Mouse (Mus musculus): Measurements from ENCODE around the gene Btla. TPM values are rescaled to one million over a fixed set of nuclear protein-coding genes. Genes with fewer than 3 reads are reported as not detected.

Btla gene
- total and polyA plus RNA-seq, 3 experiments = 0.44 to 0.86 (median 0.74) TPM

- H3K9ac ChIP-seq (ENCODE audit: low read depth, low read length) = no peak overlapping the region
- DNase-seq = no peak
- H3K4me3 ChIP-seq = no peak overlapping the region
- peaks cover 6% of the 10 kb centered on the region for H3K4me1 ChIP-seq (ENCODE audit: control insufficient read depth, insufficient read depth, low read length)
- intact Hi-C loops (cut with DNase I) = no loop called here
- TF ChIP-seq POLR2A (IDR thresholded peaks at IDR 0.05; ENCODE audit: insufficient read depth, low read depth, low read length) (no peak), EP300 (IDR thresholded peaks at IDR 0.05; ENCODE audit: insufficient read depth, low read depth, low read length) (no peak), CTCF (IDR thresholded peaks at IDR 0.05) (no peak)
- no peaks in the 10 kb centered on the region; the same call in 1 of the 2 replicates for H3K79me2 ChIP-seq (replicated peaks; ENCODE audit: control insufficient read depth, insufficient read depth, low read length)
- H3K27me3 ChIP-seq (ENCODE audit: control insufficient read depth, insufficient read depth, low read length) = no peaks in the 10 kb centered on the region
- 63% methylated on average over 6 of the region's 6 CpGs for WGBS
- peaks cover 6% of the 10 kb centered on the region for H3K36me3 ChIP-seq (ENCODE audit: control insufficient read depth, insufficient read depth, low read length)
- H3K27ac ChIP-seq = no peak overlapping the region
These were observed 27.8 kb downstream of the Btla start for GRCm38 (mm10) chr16:45251773-45252413.

GRCm38 (mm10) chr16:45255183-45255861 is 31.2 kb downstream of the Btla start:
- no peak overlapping the region for H3K27ac ChIP-seq
- intact Hi-C loops (cut with DNase I) = loop anchor here (5.0 kb wide), 2 partner anchors 58 to 92 kb away; no protein-coding TSS in a partner anchor
- H3K79me2 ChIP-seq (replicated peaks; ENCODE audit: control insufficient read depth, insufficient read depth, low read length) = no peaks in the 10 kb centered on the region
- H3K4me1 ChIP-seq (ENCODE audit: control insufficient read depth, insufficient read depth, low read length) = peaks cover 8% of the 10 kb centered on the region
- H3K9ac ChIP-seq (ENCODE audit: low read depth, low read length) = no peak overlapping the region
- peaks cover 10% of the 10 kb centered on the region for H3K36me3 ChIP-seq (ENCODE audit: control insufficient read depth, insufficient read depth, low read length)
- TF ChIP-seq CTCF (IDR thresholded peaks at IDR 0.05) (no peak), EP300 (IDR thresholded peaks at IDR 0.05; ENCODE audit: insufficient read depth, low read depth, low read length) (no peak), POLR2A (IDR thresholded peaks at IDR 0.05; ENCODE audit: insufficient read depth, low read depth, low read length) (no peak)
- H3K27me3 ChIP-seq (ENCODE audit: control insufficient read depth, insufficient read depth, low read length) = no peaks in the 10 kb centered on the region
- 82% methylated on average over 7 of the region's 7 CpGs for WGBS
- no peak for DNase-seq
- no peak overlapping the region for H3K4me3 ChIP-seq

GRCm38 (mm10) chr16:45256895-45257294 is 32.8 kb downstream of the Btla start:
- TF ChIP-seq CTCF (IDR thresholded peaks at IDR 0.05) = no peak
- no peak for TF ChIP-seq EP300 (IDR thresholded peaks at IDR 0.05; ENCODE audit: insufficient read depth, low read depth, low read length)
- 0 out of 2 replicates have a peak, but pooled peaks have one; percentile 14 for TF ChIP-seq POLR2A (IDR thresholded peaks at IDR 0.05; ENCODE audit: insufficient read depth, low read depth, low read length)
- peaks cover 7% of the 10 kb centered on the region for H3K4me1 ChIP-seq (ENCODE audit: control insufficient read depth, insufficient read depth, low read length)
- H3K79me2 ChIP-seq (replicated peaks; ENCODE audit: control insufficient read depth, insufficient read depth, low read length) = no peaks in the 10 kb centered on the region
- H3K36me3 ChIP-seq (ENCODE audit: control insufficient read depth, insufficient read depth, low read length) = peaks cover 9% of the 10 kb centered on the region
- no peak for DNase-seq
- H3K9ac ChIP-seq (ENCODE audit: low read depth, low read length) = no peak overlapping the region
- intact Hi-C loops (cut with DNase I) = loop anchor here (2.0 to 5.0 kb wide), 3 partner anchors 60 to 90 kb away; no protein-coding TSS in a partner anchor
- H3K27ac ChIP-seq = peak overlapping the region; percentile 83
- WGBS = 39% methylated on average over 2 of the region's 2 CpGs
- no peaks in the 10 kb centered on the region for H3K27me3 ChIP-seq (ENCODE audit: control insufficient read depth, insufficient read depth, low read length)
- no peak overlapping the region for H3K4me3 ChIP-seq

GRCm38 (mm10) chr16:45257567-45257966 is 33.5 kb downstream of the Btla start:
- H3K27ac ChIP-seq = peak overlapping the region; percentile 83
- H3K36me3 ChIP-seq (ENCODE audit: control insufficient read depth, insufficient read depth, low read length) = peaks cover 9% of the 10 kb centered on the region
- 93% methylated on average over 1 of the region's 1 CpGs for WGBS
- DNase-seq = no peak
- no peak for TF ChIP-seq POLR2A (IDR thresholded peaks at IDR 0.05; ENCODE audit: insufficient read depth, low read depth, low read length)
- no peak for TF ChIP-seq CTCF (IDR thresholded peaks at IDR 0.05)
- TF ChIP-seq EP300 (IDR thresholded peaks at IDR 0.05; ENCODE audit: insufficient read depth, low read depth, low read length) = no peak
- no peak overlapping the region; the same call in 1 of the 2 replicates for H3K9ac ChIP-seq (ENCODE audit: low read depth, low read length)
- H3K4me3 ChIP-seq = no peak overlapping the region
- H3K79me2 ChIP-seq (replicated peaks; ENCODE audit: control insufficient read depth, insufficient read depth, low read length) = no peaks in the 10 kb centered on the region
- intact Hi-C loops (cut with DNase I) = loop anchor here (2.0 to 5.0 kb wide), 3 partner anchors 60 to 90 kb away; no protein-coding TSS in a partner anchor
- H3K4me1 ChIP-seq (ENCODE audit: control insufficient read depth, insufficient read depth, low read length) = peaks cover 7% of the 10 kb centered on the region
- no peaks in the 10 kb centered on the region for H3K27me3 ChIP-seq (ENCODE audit: control insufficient read depth, insufficient read depth, low read length)

GRCm38 (mm10) chr16:45259663-45260062 is 35.5 kb downstream of the Btla start:
- intact Hi-C loops (cut with DNase I) = loop anchor here (5.0 kb wide), 2 partner anchors 62 to 88 kb away; no protein-coding TSS in a partner anchor
- TF ChIP-seq CTCF (IDR thresholded peaks at IDR 0.05) = peak; percentile 38; the same call in 1 of the 2 replicates
- no peak for TF ChIP-seq EP300 (IDR thresholded peaks at IDR 0.05; ENCODE audit: insufficient read depth, low read depth, low read length)
- no peak for TF ChIP-seq POLR2A (IDR thresholded peaks at IDR 0.05; ENCODE audit: insufficient read depth, low read depth, low read length)
- Histone ChIP-seq H3K27me3 (ENCODE audit: control insufficient read depth, insufficient read depth, low read length) (no peaks in the 10 kb centered on the region), H3K36me3 (ENCODE audit: control insufficient read depth, insufficient read depth, low read length) (peaks cover 9% of the 10 kb centered on the region), H3K4me1 (ENCODE audit: control insufficient read depth, insufficient read depth, low read length) (peaks cover 7% of the 10 kb centered on the region), H3K79me2 (replicated peaks; ENCODE audit: control insufficient read depth, insufficient read depth, low read length) (no peaks in the 10 kb centered on the region), H3K9ac (ENCODE audit: low read depth, low read length) (no peak overlapping the region), H3K27ac (no peak overlapping the region), H3K4me3 (no peak overlapping the region)
- DNase-seq = no peak
- WGBS = 89% methylated on average over 2 of the region's 2 CpGs

- TF ChIP-seq CTCF (IDR thresholded peaks at IDR 0.05) (no peak), POLR2A (IDR thresholded peaks at IDR 0.05; ENCODE audit: insufficient read depth, low read depth, low read length) (no peak), EP300 (IDR thresholded peaks at IDR 0.05; ENCODE audit: insufficient read depth, low read depth, low read length) (no peak)
- WGBS = 78% methylated on average over 2 of the region's 2 CpGs
These were observed 37.2 kb downstream of the Btla start for GRCm38 (mm10) chr16:45261321-45261720.

More at GRCm38 (mm10) chr16:45261321-45261720, 37.2 kb downstream of the Btla start:
- Histone ChIP-seq H3K9ac (ENCODE audit: low read depth, low read length) (no peak overlapping the region), H3K36me3 (ENCODE audit: control insufficient read depth, insufficient read depth, low read length) (peaks cover 8% of the 10 kb centered on the region), H3K79me2 (replicated peaks; ENCODE audit: control insufficient read depth, insufficient read depth, low read length) (no peaks in the 10 kb centered on the region), H3K4me3 (no peak overlapping the region), H3K4me1 (ENCODE audit: control insufficient read depth, insufficient read depth, low read length) (peaks cover 7% of the 10 kb centered on the region), H3K27me3 (ENCODE audit: control insufficient read depth, insufficient read depth, low read length) (no peaks in the 10 kb centered on the region), H3K27ac (no peak overlapping the region)
- intact Hi-C loops (cut with DNase I) = no loop called here
- no peak for DNase-seq

Data from heart, adult 2 months (tissue).